Mouse (Mus musculus): ENCODE measurements around the gene 1110065P20Rik. TPM values are rescaled to one million over a fixed set of nuclear protein-coding genes. Genes with fewer than 3 reads are reported as not detected.

The 1110065P20Rik gene
- total RNA-seq (2021) = 10 to 100 TPM; 22.1 to 22.7 TPM

GRCm38 (mm10) chr4:124850933-124851658, at the start of gene 1110065P20Rik:
1110065P20Rik (minus strand) TSS chr4:124851196.
- peak; percentile 73 to 77 for DNase-seq
- intact Hi-C loops (cut with DNase I) = loop anchor here (2.0 to 10.0 kb wide), 3 partner anchors 86 to 214 kb away; partner anchors contain the start of genes 9930104L06Rik, Dnali1 and Snip1

GRCm38 (mm10) chr4:124899906-124900305, 48.9 kb upstream of the 1110065P20Rik start:
- DNase-seq = no peak
- intact Hi-C loops (cut with DNase I) = no loop called here

GRCm38 (mm10) chr4:124898428-124898827, 47.4 kb upstream of the 1110065P20Rik start:
- no peak for DNase-seq
- intact Hi-C loops (cut with DNase I) = no loop called here

GRCm38 (mm10) chr4:124894508-124895428, 43.8 kb upstream of the 1110065P20Rik start:
- intact Hi-C loops (cut with DNase I) = no loop called here
- no peak for DNase-seq

DNA sequence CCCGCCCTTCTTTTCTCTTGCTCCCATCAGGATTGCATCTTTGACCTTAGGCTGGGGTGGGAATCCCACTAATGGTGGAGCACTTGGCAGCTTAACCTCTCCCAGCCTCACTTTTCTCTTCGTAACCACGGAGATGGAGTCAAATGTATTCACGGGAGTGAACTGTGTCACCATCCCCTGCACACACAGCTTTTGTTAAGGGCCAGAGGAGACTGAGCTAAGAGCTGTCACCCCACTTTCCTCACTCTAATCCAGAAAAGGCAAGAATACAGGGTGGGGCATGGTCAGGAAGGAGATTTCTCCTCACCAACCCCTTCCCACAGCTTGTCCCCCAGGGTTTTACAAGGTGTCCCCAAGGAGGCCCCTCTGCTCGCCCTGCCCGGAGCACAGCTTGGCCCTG, 42.8 kb upstream of the 1110065P20Rik start:
- no peak for DNase-seq
- intact Hi-C loops (cut with DNase I) = no loop called here

DNA sequence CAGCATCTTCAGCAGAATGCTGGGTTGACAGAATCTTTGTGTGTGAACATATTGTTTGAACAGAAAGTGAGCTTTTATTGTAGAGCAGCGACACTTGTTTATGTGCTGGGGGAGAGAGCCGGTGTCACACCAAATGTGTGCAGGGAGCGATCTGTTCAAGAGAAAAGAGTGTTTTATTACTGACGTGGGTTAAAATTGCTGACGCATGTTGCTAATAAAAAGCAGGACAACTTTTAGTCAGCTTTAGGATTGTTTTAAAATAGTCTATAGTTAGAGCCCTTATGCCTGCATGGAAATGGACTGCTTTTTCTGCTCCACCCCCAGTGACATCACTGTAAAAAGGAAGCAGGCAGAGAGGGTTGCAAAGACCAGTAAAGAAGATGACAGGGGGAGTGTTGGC, 39.8 kb upstream of the 1110065P20Rik start:
- DNase-seq = no peak
- intact Hi-C loops (cut with DNase I) = no loop called here

DNA sequence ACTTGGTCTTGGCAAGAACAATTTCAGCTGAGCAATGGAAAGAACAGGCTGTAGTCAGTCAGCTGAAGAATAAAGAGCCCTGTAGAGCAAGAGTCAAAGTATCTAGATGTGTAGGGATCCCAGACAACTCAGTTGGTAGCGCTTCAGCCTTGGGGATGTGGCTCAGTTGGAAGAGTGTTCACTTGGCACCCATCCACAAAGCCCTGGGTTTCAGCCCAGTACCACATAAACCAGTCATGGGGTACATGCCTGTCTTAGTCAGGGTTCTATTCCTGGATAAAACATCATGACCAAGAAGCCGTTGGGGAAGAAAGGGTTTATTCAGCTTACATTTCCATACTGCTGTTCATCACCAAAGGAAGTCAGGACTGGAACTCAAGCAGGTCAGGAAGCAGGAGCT, 38.9 kb upstream of the 1110065P20Rik start:
- intact Hi-C loops (cut with DNase I) = no loop called here
- no peak for DNase-seq

DNA sequence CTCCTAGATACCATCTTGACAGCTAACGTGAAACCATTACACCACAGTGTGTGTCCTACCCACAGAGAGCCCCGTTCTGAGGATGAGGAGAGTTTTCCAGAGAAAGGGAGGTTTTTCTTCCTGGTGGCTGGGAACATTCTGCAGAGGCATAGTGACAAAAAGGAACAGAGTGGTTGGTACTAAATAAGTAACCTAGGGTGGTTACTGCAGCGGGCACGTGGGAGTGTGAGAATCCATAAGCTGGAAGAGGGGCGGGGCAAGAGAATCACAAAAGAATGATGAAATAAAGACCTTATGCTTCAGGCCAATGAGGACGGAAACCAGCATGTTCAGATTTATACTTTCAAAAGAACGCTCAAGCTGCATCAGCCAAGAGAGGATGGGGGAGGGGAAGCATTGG, 37.7 kb upstream of the 1110065P20Rik start:
- intact Hi-C loops (cut with DNase I) = no loop called here
- DNase-seq = no peak

DNA sequence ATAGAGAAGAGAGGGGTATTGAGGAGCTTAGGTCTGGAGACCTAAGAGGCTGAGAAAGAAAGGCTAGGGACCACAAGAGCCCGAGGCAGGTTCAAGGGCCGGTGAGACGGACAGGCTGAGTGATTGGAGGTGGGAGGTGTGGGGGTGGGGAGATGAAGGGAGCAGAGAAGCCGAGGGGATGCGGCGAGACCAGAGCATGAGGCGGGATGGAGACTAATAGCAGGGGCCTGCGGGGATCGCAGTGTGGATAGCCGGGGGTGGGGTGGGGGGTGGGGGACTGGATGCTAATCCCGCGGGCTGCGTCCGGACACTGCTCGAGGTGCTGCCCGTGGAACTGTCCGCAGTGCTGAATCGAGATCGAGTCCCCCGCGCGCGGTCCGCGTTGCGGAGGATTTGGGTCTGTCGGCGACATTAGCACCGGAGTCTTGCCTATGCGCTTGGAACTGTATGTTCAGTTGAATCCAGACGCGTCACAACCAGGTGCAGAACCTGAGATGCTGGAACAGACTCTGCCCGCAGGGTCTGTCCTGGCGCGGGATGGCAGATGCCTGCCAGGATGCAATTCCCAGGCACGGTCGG, 31.2 kb upstream of the 1110065P20Rik start:
- peak in 1 of 2 experiments; percentile 25 for DNase-seq
- intact Hi-C loops (cut with DNase I) = no loop called here

DNA sequence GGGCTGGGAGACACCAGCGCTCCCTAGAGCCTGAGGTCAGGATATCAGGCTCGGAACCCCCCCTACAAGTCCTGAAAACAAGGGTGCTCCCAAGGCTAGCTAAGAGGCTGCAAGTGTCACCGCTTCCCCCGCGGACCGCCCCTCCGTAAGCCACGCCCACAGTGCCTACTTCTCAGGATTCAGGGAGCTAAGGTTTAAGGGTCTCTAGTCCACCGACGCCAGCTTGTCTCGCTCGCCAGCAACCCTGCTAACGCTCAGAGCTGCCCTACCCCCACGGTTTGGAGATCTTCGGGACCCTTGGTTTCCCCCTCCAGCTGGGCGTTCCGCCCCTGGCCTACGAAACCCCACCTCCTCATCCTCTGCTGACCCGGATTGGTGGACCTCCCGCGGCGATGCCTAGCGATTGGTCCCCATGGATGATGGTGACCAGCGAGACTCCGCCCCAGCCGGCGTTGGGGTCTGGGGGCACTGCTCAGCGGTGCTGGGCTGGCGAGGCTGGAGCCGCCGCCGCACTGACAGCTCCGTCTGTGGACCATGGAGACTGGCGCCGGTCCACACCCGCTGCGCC, 30.4 kb upstream of the 1110065P20Rik start:
- intact Hi-C loops (cut with DNase I) = no loop called here
- DNase-seq = no peak

DNA sequence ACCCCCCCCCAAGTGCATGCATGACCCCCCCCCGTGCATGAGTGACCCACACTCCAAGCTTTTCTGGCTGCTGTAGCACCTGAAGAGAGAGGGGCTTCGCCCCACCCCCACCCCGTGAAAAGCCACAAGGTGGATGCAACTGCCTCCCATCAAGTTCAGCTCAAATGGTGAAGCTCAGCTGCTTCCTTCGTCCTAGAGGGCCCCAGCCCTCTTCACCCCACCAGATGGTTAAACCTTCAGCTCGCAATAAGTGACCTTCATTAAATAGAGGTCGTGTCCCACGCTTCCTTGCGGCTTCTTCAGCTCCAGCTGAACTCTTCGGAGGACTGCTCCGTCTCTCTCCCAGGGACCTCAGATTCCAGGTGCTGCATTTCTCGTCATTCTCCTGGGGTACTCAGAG, 29.6 kb upstream of the 1110065P20Rik start, which contains the start of gene Epha10:
Gene Epha10 (plus strand): TSS at position 301 of the 400 bp plus-strand sequence.
- intact Hi-C loops (cut with DNase I) = no loop called here
- DNase-seq = no peak

GRCm38 (mm10) chr4:124872719-124873118, 21.7 kb upstream of the 1110065P20Rik start:
- DNase-seq = no peak
- intact Hi-C loops (cut with DNase I) = no loop called here

DNA sequence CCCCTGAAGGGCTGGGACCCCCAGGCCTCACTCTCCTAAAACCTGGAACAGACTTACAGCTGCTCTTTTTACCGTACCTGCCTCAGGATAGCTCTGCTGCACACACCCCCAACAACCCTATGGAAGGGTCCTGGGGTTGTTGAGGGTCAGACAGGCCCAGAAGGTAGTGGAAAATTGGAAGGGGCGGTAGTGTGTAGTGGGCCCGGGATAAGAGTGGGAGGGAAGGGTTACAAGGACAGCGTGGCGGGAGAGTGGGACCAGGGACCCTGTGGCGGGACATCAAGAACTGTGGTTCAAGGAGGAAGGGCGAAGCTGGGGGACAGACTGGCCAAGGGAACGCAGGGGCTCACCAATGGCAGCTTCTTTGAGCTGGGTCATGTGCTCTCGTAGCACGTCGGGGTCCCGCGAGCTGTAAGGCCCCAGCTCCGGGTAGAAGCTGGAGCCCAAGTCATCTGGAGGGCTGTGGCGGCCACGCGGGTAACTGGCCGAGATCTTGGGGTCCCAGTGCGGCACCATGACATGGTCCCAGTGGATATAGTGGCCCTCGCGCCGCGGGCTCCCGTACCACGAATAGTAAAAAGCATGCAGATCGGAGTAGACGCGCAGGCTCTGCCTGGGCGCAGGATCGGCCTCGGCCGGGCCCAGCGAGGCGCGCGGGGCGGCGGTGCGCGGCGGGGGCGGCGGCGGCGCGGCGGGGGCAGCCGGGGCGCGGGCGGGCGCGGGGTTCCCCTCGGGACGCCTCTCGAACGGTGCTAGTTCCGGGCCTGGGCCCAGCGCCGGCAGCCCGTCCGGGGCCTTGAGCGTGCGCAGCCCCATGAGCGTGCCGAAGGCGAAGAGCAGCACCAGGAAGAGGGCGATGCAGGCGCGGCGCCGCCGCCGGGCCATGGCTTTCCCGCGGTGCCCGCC, 10.5 kb upstream of the 1110065P20Rik start, which contains the start of gene Maneal:
Gene Maneal (minus strand): TSS at position 889 of the 906 bp plus-strand sequence.
- intact Hi-C loops (cut with DNase I) = no loop called here

GRCm38 (mm10) chr4:124860446-124860845, 9.4 kb upstream of the 1110065P20Rik start:
- intact Hi-C loops (cut with DNase I) = no loop called here
- peak; percentile 59 to 74 for DNase-seq

More for the DNA sequence above, 10.5 kb upstream of the 1110065P20Rik start, which contains the start of gene Maneal:
- DNase-seq = no peak

GRCm38 (mm10) chr4:124858370-124858769, 7.4 kb upstream of the 1110065P20Rik start:
- intact Hi-C loops (cut with DNase I) = loop anchor here (10.0 kb wide), 1 partner anchor 206 kb away; the partner anchor contains the start of genes Dnali1 and Snip1
- DNase-seq = no peak

- DNase-seq = no peak
- intact Hi-C loops (cut with DNase I) = loop anchor here (10.0 kb wide), 1 partner anchor 209 kb away; the partner anchor contains the start of genes Dnali1 and Snip1
These were observed 5.3 kb upstream of the 1110065P20Rik start for GRCm38 (mm10) chr4:124856294-124856693.

- intact Hi-C loops (cut with DNase I) = loop anchor here (2.0 to 10.0 kb wide), 3 partner anchors 86 to 214 kb away; partner anchors contain the start of genes 9930104L06Rik, Dnali1 and Snip1
- peak; percentile 94 to 96 for DNase-seq
These were observed 609 bp downstream of the 1110065P20Rik start, which contains the start of gene Yrdc for GRCm38 (mm10) chr4:124850261-124850913. Yrdc (plus strand) TSS chr4:124850679.

- DNase-seq = peak; percentile 34 to 44
- intact Hi-C loops (cut with DNase I) = loop anchor here (2.0 to 10.0 kb wide), 3 partner anchors 87 to 215 kb away; partner anchors contain the start of genes 9930104L06Rik, Dnali1 and Snip1
These were observed 1.2 kb downstream of the 1110065P20Rik start for GRCm38 (mm10) chr4:124849631-124850260.

All from heart, postnatal 36 days (tissue).